Mouse (Mus musculus) ES-E14 (cell line): ENCODE measurements around the gene Kcnj14.

ENCODE experiments used
- CHD2 ChIP-seq: IDR thresholded peaks from 2 replicates; pipeline ENCODE4 v1.6.1; 2014; ENCODE audit warnings: mild to moderate bottlenecking, low read depth, low read length, inconsistent platforms
- MAFK ChIP-seq: IDR thresholded peaks from 2 replicates; pipeline ENCODE4 v1.6.1; 2014; ENCODE audit warnings: mild to moderate bottlenecking, low read depth, low read length, inconsistent platforms; ENCODE audit not compliant: insufficient read depth
- ZC3H11A ChIP-seq: IDR thresholded peaks from 2 replicates; pipeline ENCODE4 v1.6.1; 2012; ENCODE audit warnings: low read depth, mild to moderate bottlenecking, inconsistent platforms, low read length, borderline replicate concordance
- ZNF384 ChIP-seq: IDR thresholded peaks from 2 replicates; pipeline ENCODE4 v1.6.1; 2012; ENCODE audit warnings: low read depth, low read length, inconsistent platforms

DNA sequence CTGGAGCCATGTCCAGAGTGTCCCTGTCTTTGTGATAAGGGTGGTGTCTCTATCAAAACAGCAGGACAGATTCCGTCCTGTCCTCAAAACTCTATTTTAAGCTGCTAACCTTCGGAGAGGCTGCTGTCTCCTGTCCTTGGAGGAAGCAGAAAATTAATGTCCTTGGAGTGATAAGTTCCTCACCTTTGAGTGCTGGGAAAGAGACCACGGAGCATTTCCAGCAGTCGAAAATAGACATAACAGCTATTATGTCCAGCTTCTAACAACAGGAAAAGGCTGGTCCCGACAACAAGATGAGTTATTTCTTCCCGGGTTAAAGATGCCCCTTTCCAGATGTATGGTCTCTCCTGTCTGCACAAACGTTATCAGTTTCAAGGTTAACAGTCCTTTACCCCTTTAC, 49.3 kb downstream of the Kcnj14 start:
- TF ChIP-seq CHD2: no peak
- no peak for TF ChIP-seq MAFK
- no peak for TF ChIP-seq ZC3H11A
- TF ChIP-seq ZNF384: no peak
